Mouse (Mus musculus) gastrocnemius, postnatal 4 days (tissue): ENCODE results near the gene Zfp952. TPM values are rescaled to one million over a fixed set of nuclear protein-coding genes. Genes with fewer than 3 reads are reported as not detected.

Source experiments
- DNase-seq, 2 experiments: peaks; one replicate each; pipeline ENCODE4 v3.0.0; 2021 to 2022; ENCODE audit warnings: low spot score in 2 of 2, mixed read lengths in 2 of 2
- long read RNA-seq, 2 experiments: library from polyadenylated mRNA; stranded (forward); transcript quantifications; one replicate each; pipeline ENCODE4 v2.0.0; 2021
- total RNA-seq, 2 experiments: library from RNA; stranded (reverse); gene quantifications; 2 replicates each; pipeline ENCODE4 v1.2.3; 2021

Zfp952 gene
- total RNA-seq = 1 to 10 TPM; 6.7 to 8.1 TPM
- long read RNA-seq, experiment 1, transcript Zfp952-201 (4 exons, 2,950 nt) = major isoform, 6 of 8 reads
- long read RNA-seq, experiment 1, partial matches to known transcripts = 1 of 8 reads
- long read RNA-seq, experiment 1, other reads (novel, unspliced or antisense) = 0 of 8 reads
- long read RNA-seq, experiment 2, partial matches to known transcripts = 0 of 6 reads
- long read RNA-seq, experiment 2, other reads (novel, unspliced or antisense) = 3 of 6 reads

- peak; percentile 58 to 74 for DNase-seq
Observed at GRCm38 (mm10) chr17:32992699-32993474, at the start of gene Zfp952. Zfp952 (plus strand) TSS chr17:32993129.

- no peak for DNase-seq
Observed at GRCm38 (mm10) chr17:32943661-32944060, 49.3 kb upstream of the Zfp952 start.

DNA sequence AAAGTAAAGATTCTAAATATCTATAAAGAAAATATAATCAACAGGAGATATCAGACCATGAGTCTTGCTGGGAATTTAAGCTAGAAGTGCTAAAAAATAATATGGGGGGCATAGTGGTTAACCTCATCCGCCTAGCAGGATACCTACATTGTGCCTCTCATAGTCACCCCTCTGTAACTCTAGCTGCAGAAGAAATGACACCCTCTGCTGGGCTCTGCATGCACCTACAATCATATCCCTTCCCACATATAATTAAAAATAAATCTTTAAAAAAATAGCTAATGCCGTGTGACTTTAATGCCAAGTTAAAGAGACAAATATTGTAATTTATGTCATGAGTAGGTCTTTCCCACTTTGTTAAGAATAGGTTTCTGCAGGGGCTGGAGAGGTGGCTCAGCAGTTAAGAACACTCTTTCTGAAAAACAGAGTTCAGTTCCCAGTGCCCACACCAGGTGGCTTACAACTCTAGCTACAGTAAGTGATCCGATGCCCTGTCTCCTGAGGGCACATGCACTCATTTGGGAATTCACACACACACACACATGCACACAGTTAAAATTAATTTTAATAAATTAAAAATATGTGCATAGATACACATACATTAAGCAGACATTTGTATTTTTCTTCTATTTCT, 48.4 kb upstream of the Zfp952 start:
- no peak for DNase-seq

DNA sequence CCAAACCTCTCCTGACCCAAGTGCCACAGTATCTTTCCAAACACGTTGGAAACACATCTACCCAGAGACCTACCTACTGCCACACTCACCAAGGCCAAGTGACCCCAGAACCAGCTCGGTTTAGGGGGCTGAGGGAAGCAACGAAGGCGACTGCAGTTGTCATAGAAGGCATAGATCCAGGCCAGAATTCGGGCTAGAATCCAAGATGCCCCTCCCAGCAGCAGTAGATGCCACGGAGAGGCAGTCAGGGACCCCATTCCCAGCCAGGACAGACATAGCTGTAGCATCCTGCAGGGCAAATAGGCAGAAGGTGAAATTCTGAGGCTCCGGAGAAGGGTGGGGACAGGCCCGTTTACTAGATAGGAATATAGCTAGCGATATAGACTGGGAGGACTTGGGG, 46.2 kb upstream of the Zfp952 start:
- DNase-seq = no peak

GRCm38 (mm10) chr17:32947215-32947914, 45.6 kb upstream of the Zfp952 start, which contains the start of gene Cyp4f13:
Cyp4f13 (minus strand) TSS chr17:32947402.
- peak; percentile 98 for DNase-seq

DNA sequence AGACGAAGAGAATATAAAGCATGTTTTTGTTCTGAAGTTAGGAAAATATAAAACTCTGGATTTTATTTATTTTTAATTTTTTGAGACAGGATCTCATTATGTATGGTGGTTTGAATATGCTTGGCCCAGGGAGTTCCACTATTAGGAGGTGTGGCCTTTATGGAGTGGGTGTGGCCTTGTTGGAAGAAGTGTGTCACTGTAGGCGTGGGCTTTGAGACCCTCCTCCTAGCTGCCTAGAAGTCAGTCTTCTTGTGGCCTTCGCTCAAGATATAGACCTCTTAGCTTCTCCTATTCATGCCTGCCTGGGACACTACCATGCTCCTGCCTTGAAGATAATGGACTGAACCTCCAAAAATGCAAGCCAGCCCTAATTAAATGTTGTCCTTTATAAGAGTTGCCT, 42.8 kb upstream of the Zfp952 start:
- DNase-seq = no peak

DNA sequence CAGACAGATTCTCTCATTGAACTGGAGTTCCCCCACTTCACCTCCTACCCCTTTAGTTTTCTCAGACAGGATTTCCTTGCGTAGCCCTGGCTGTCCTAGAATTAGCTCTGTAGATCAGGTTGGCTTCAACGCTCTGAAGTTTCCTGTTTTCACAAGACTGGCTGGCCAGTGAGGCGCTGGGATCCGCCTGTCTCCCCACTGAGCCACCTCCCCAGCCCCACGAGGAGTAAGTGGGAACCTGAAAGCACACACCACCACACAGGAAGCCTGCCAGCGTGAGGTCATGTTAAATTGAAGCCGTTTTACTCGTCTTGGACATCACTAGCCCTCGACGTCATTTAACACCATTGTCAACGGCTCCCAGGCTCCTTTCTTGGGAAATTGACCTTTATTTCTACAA, 41.9 kb upstream of the Zfp952 start:
- DNase-seq = no peak

- DNase-seq = peak; percentile 74 to 81
Observed at GRCm38 (mm10) chr17:32951441-32951840, 41.5 kb upstream of the Zfp952 start.

- peak in 1 of 2 experiments; percentile 14 for DNase-seq
Observed at GRCm38 (mm10) chr17:32965253-32965622, 27.7 kb upstream of the Zfp952 start.

DNA sequence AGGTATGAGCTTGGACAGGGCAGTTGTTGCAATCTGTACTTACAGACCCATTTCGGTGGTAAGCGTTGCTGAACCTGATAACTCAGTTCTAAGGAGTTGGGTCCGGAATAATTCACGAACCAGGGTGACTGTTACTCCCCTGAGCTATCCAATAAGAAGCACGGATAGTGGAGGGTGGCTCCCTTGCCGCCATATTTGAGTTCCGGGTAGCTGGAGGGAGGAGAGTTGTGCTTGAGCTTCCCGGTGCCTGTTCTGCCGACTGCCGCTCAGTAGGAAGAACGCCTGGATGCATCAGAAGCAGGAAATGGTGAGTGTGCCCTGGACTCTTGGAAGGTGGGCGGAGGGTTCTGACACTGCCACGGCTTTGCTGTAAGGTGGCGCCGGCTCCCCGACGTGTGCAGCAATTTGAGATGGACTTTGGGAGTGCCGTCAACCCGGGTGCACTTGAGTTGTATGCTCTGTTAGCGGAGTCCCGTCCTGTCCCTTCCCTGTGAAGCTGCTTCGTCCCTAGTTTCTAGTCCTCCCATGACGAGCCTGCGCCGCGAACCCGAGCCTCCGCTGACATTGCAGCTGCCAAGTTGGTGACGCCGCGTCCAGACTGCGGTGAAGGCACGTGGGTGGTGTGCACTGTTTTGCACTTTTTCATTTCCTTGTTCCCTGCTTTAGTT, 27.2 kb upstream of the Zfp952 start, which contains the start of gene Zfp472:
Zfp472 (plus strand) TSS at position 192 of the 668 bp plus-strand sequence.
- peak; percentile 70 to 85 for DNase-seq

DNA sequence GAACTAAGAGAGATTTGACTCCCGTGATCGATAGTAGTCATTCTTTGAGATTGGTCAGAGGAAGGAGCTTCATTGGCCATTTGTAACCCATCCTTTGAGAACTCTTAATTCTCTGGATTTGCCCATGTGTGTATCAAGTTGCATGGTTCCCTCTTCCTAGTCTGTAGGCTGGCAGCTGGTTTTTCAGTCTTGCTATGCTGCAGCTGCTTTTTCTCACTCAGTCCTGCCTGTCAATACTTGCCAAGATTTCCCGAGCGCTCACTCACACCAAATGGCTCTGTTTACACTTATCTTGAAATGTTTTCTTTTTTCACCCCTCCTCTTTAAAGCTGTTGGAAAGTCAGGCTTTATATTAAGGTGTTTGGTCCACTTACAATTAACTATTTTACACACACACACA, 11.6 kb upstream of the Zfp952 start:
- DNase-seq = no peak

- DNase-seq = no peak
Observed at GRCm38 (mm10) chr17:32986301-32986700, 6.6 kb upstream of the Zfp952 start.

DNA sequence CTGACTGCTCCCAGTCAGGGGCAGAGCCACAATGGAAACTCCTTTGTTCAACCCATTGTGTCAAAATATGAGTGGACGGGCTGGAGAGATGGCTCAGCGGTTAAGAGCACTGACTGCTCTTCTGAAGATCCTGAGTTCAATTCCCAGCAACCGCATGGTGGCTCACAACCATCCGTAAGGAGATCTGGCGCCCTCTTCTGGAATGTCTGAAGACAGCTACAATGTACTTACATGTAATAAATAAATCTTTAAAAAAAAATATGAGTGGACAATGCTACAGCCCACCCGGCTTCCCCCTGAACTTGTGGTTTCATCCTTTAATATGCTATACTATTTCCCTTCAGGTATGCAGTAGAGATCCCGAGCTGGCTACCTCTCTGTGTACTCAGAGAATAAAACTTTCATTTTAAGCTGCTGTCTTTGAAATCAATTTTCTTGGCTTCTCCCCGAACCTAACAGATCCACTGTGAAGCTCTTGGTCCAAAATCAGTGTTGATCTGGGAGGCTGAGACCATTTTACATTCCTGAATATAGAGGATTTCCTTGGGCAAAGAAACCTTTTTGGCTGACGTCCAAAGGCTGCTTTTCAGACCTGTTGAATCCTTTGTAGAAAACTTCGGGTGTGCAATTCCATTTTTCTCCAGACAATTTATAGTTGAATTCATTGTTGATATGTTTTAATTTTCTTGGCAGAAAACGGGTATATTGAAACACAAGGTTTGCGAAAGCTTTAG, 797 bp upstream of the Zfp952 start:
- DNase-seq = peak in 1 of 2 experiments; percentile 13

DNA sequence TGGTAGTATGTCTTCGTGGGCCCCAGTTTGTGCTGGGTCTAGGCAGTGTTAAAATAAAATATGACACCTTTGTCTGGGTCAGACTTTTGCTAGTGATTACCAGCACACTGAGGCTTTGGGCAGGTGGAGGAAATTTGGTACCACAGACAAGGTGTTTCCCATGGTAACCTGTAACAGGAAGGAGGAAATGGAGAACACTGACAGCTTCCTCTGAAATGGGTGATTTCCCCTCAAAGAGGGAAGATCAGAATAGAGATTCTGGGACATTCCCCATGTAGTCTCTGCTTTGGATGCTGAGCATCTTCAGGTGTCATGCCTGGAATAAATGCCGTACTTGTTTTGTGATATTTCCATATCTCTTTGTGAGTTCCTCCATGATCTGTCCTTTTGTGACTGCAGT, 5.6 kb downstream of the Zfp952 start:
- no peak for DNase-seq

DNA sequence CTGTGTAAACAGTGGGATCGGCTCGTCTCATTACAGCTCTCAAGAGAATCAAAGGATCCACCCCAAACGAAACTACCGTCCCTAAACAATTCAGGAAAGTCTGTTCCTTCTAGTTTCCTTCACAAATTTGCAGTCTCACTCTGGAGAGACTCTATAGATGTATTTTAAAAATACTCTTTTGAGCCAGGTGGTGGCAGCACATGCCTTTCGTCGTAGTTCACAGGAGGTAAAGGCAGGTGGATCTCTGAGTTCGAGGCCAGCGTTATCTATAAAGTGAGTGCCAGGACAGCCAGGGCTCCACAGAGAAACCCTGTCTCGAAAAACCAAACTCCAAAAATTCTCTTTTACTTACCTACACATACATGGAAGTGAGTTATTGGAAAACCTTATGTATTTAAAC, 15.4 kb downstream of the Zfp952 start:
- no peak for DNase-seq

DNA sequence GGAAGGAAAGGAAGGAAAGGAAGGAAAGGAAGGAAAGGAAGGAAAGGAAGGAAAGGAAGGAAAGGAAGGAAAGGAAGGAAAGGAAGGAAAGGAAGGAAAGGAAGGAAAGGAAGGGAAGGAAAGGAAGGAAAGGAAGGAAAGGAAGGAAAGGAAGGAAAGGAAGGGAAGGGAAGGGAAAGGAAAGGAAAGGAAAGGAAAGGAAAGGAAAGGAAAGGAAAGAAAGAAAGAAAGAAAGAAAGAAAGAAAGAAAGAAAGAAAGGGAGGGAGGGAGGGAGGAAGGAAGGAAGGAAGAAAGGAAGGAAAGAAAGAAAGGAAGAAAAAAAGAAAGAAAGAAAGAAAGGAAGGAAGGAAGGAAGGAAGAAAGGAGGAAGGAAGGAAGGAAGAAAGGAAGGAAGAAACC, 27.5 kb downstream of the Zfp952 start:
- DNase-seq = peak in 1 of 2 experiments; percentile 72

DNA sequence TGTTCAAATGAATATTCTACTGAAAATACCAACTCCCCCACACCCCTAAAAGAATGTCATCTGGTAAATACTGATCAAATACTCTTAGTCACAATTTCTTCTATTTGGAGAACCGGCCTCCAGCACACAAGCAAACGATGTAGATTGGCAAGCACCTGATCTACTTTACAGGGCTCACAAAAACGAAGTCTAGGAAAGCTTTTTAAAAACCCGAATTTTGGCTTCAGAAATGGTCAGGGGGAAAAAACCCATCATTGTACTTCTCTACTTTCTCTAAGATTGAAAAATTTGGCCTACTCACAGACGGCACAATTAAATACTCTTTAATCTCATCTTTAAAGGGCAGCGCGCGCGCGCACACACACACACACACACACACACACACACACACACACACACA, 39.4 kb downstream of the Zfp952 start:
- no peak for DNase-seq

GRCm38 (mm10) chr17:33032900-33033891, 40.3 kb downstream of the Zfp952 start, which contains the start of gene Zfp763:
Zfp763 (minus strand) TSS chr17:33033402.
- DNase-seq = peak; percentile 31 to 73
